Mouse (Mus musculus): ENCODE results near the gene Mospd2. TPM values are rescaled to one million over a fixed set of nuclear protein-coding genes. Genes with fewer than 3 reads are reported as not detected.

Mospd2 gene
- polyA plus RNA-seq, 1 experiment from 2014 or later, result 18.9 TPM

GRCm38 (mm10) chrX:164912186-164912585, 68.0 kb downstream of the Mospd2 start:
- Histone ChIP-seq H3K4me3 (replicated peaks) (no peak overlapping the region), H3K4me2 (no peak overlapping the region), H3K9ac (replicated peaks) (no peak overlapping the region), H3K4me1 (replicated peaks) (no peaks in the 10 kb centered on the region), H3K27me3 (no peaks in the 10 kb centered on the region), H3K36me3 (no peaks in the 10 kb centered on the region), H3K9me3 (no peaks in the 10 kb centered on the region), H3K27ac (no peak overlapping the region)
- no peak for ATAC-seq (ENCODE audit: insufficient number of reproducible peaks, insufficient read depth, low FRiP score, low TSS enrichment, low read depth)
- 82% methylated on average over 4 of the region's 4 CpGs for WGBS

GRCm38 (mm10) chrX:164901847-164902246, 78.3 kb downstream of the Mospd2 start:
- no peak for ATAC-seq (ENCODE audit: insufficient number of reproducible peaks, insufficient read depth, low FRiP score, low TSS enrichment, low read depth)

GRCm38 (mm10) chrX:164899805-164900204, 80.4 kb downstream of the Mospd2 start:
- Histone ChIP-seq H3K27ac (no peak overlapping the region), H3K36me3 (no peaks in the 10 kb centered on the region), H3K4me1 (replicated peaks) (no peaks in the 10 kb centered on the region), H3K9me3 (no peaks in the 10 kb centered on the region), H3K27me3 (peaks cover 6% of the 10 kb centered on the region), H3K4me3 (replicated peaks) (no peak overlapping the region), H3K4me2 (no peak overlapping the region), H3K9ac (replicated peaks) (no peak overlapping the region)
- ATAC-seq (ENCODE audit: insufficient number of reproducible peaks, insufficient read depth, low FRiP score, low TSS enrichment, low read depth), result no peak
- WGBS, result 51% methylated on average over 2 of the region's 2 CpGs

More at GRCm38 (mm10) chrX:164901847-164902246, 78.3 kb downstream of the Mospd2 start:
- Histone ChIP-seq H3K27me3 (peaks cover 6% of the 10 kb centered on the region), H3K4me1 (replicated peaks) (no peaks in the 10 kb centered on the region), H3K36me3 (no peaks in the 10 kb centered on the region), H3K4me3 (replicated peaks) (no peak overlapping the region), H3K9me3 (no peaks in the 10 kb centered on the region), H3K27ac (no peak overlapping the region), H3K9ac (replicated peaks) (no peak overlapping the region), H3K4me2 (no peak overlapping the region)
- WGBS, result 81% methylated on average over 2 of the region's 2 CpGs

GRCm38 (mm10) chrX:164886260-164886659, 93.9 kb downstream of the Mospd2 start:
- WGBS, result 100% methylated on average over 1 of the region's 1 CpGs
- H3K9me3 ChIP-seq, result no peaks in the 10 kb centered on the region
- H3K4me1 ChIP-seq (replicated peaks), result no peaks in the 10 kb centered on the region
- H3K27me3 ChIP-seq, result 0 out of 2 replicates have a peak, but pooled peaks cover 3% of the 10 kb centered on the region
- H3K4me3 ChIP-seq (replicated peaks), result no peak overlapping the region
- ATAC-seq (ENCODE audit: insufficient number of reproducible peaks, insufficient read depth, low FRiP score, low TSS enrichment, low read depth), result no peak
- H3K9ac ChIP-seq (replicated peaks), result no peak overlapping the region
- no peak overlapping the region for H3K27ac ChIP-seq
- no peak overlapping the region for H3K4me2 ChIP-seq
- no peaks in the 10 kb centered on the region for H3K36me3 ChIP-seq

Other genes starting within 250 kb of the Mospd2 start
- 10.1 and 10.5 TPM in 2 replicates for gene Fancb, start 217 bp upstream of the Mospd2 start, polyA plus RNA-seq (2016; fragmentation: Nextera tagmentation; extraction: Ambion mirVana)
- gene Gm17604, start 24.5 kb upstream of the Mospd2 start, polyA plus RNA-seq (2016; fragmentation: Nextera tagmentation; extraction: Ambion mirVana), result not detected in 2 replicates

Data from limb, embryonic 12.5 days (tissue).